Mouse (Mus musculus) olfactory bulb, adult 2 months (tissue): ENCODE measurements at regions not wholly inside any gene's neighbourhood (a gene's known extent, or its start where the extent isn't known, plus 50 kb on each side); places are given as distances from the start of the nearest gene placed in this dataset.

ENCODE experiments used
- H3K27ac ChIP-seq: fragments of 200-500 bp; 2 replicates; pipeline ENCODE4 v1.5.1; 2012; ENCODE audit warnings: low read depth, low read length; ENCODE audit not compliant: insufficient read depth
- H3K4me1 ChIP-seq: fragments of 200-500 bp; 2 replicates; pipeline ENCODE4 v1.6.1; 2012; ENCODE audit warnings: low read length; ENCODE audit not compliant: control insufficient read depth, insufficient read depth
- H3K4me3 ChIP-seq: fragments of 200-500 bp; 2 replicates; pipeline ENCODE4 v1.5.1; 2012; ENCODE audit warnings: mild to moderate bottlenecking, low read depth, low read length, moderate library complexity; ENCODE audit not compliant: insufficient read depth
- CTCF ChIP-seq: fragments of 200-500 bp; IDR thresholded peaks from 2 replicates; pipeline ENCODE4 v1.5.1; 2012; ENCODE audit warnings: low read depth, mild to moderate bottlenecking, low read length, moderate library complexity; ENCODE audit not compliant: insufficient read depth
- POLR2A ChIP-seq: fragments of 200-500 bp; IDR thresholded peaks from 2 replicates; pipeline ENCODE4 v1.6.1; 2012; ENCODE audit warnings: mild to moderate bottlenecking, low read depth, low read length, moderate library complexity; ENCODE audit not compliant: insufficient read depth
- WGBS: fragments of 180-500 bp; shearing (Covaris S2); methylation state at CpG from one replicate; pipeline ENCODE4 v1.1.7; 2018; 5-methylcytosine and 5-hydroxymethylcytosine counted together

DNA sequence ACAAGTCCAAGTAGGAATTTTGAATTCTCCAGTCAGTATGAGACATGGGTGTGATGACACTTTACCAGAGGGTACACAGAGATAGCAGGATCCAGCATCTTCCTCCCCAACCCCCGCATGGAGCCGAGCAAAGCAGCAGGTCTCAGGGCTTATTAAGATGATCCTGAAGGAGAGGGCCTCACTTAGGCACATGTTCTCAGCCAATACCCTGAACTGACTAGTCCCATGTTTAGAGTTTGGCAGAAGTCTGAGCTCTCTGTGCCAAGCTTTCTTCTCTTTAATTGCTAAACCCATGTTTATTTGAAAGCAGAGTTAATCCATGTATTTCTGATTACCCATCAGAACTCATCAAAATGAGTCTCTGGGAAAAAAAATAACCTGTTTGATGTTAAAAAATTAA, 402.0 kb downstream of the Atp6ap1l start:
- Histone ChIP-seq H3K4me1 (no peaks in the 10 kb centered on the region), H3K4me3 (no peak overlapping the region), H3K27ac (no peak overlapping the region)
- WGBS, result 62% methylated on average over 2 of the region's 2 CpGs
- TF ChIP-seq POLR2A, result no peak
- TF ChIP-seq CTCF, result no peak

DNA sequence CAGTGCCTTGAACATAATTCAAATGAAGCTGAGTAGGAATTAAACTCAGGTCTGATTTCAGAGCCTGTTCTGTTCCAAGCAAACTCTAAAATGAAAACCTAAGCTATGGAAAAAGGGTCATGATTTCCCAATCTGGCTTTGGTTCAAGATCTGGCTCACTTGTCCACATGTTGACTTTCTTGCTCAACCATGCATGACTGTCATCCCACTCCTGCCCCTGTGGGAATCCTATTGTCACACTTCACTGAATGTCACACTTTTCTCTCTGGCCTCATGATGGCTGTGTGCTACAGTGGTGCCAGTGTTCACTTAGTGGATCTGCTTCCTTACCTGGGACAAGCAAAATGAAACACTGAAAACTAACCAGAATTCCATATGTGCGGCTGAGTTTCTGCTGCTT, 403.0 kb downstream of the Atp6ap1l start:
- TF ChIP-seq POLR2A, result no peak
- no peak for TF ChIP-seq CTCF
- Histone ChIP-seq H3K4me3 (no peak overlapping the region), H3K4me1 (no peaks in the 10 kb centered on the region), H3K27ac (no peak overlapping the region)
- WGBS, result 86% methylated on average over 1 of the region's 1 CpGs

GRCm38 (mm10) chr13:90498978-90499377, 406.2 kb downstream of the Atp6ap1l start:
- WGBS, result 98% methylated on average over 3 of the region's 3 CpGs
- TF ChIP-seq CTCF (no peak), POLR2A (no peak)
- Histone ChIP-seq H3K4me1 (no peaks in the 10 kb centered on the region), H3K27ac (no peak overlapping the region), H3K4me3 (no peak overlapping the region)

DNA sequence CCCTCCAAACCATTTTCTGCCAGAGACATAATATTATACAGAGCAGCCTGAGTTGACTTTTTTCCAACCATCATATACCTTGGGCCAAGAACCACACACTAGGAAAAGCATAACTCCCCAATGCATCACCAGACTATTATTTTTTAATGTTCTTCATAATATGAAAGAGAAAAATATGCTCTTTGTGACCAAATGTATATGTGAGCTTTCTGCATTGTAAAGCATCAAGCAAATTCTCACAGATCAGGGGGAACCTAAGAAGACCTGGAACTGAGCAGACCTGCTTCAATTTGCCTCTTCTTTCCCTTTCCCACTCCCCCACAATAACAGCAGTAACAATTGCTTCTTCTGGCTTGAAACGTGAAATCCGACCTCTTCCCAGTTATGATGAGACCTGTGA, 407.6 kb downstream of the Atp6ap1l start:
- 69% methylated on average over 2 of the region's 2 CpGs for WGBS
- Histone ChIP-seq H3K4me1 (no peaks in the 10 kb centered on the region), H3K4me3 (no peak overlapping the region), H3K27ac (no peak overlapping the region)
- TF ChIP-seq CTCF (no peak), POLR2A (no peak)

GRCm38 (mm10) chr13:90493696-90494095, 404.3 kb upstream of the Xrcc4 start:
- WGBS, result 38% methylated on average over 1 of the region's 1 CpGs
- Histone ChIP-seq H3K4me1 (no peaks in the 10 kb centered on the region), H3K4me3 (no peak overlapping the region), H3K27ac (no peak overlapping the region)
- TF ChIP-seq CTCF (no peak), POLR2A (no peak)

GRCm38 (mm10) chr13:90490991-90491951, 401.9 kb upstream of the Xrcc4 start:
- Histone ChIP-seq H3K27ac (no peak overlapping the region), H3K4me1 (no peaks in the 10 kb centered on the region), H3K4me3 (no peak overlapping the region)
- WGBS, result 49% methylated on average over 8 of the region's 8 CpGs
- TF ChIP-seq CTCF (no peak), POLR2A (no peak)

GRCm38 (mm10) chr13:90480484-90480883, 391.1 kb upstream of the Xrcc4 start:
- Histone ChIP-seq H3K27ac (no peak overlapping the region), H3K4me3 (no peak overlapping the region), H3K4me1 (no peaks in the 10 kb centered on the region)
- TF ChIP-seq POLR2A (no peak), CTCF (no peak)
- 86% methylated on average over 4 of the region's 4 CpGs for WGBS

- H3K4me1 ChIP-seq, result no peaks in the 10 kb centered on the region
- 92% methylated on average over 2 of the region's 2 CpGs for WGBS
- no peak for TF ChIP-seq POLR2A
- TF ChIP-seq CTCF, result no peak
Observed at GRCm38 (mm10) chr13:90476880-90477279, 387.5 kb upstream of the Xrcc4 start.

DNA sequence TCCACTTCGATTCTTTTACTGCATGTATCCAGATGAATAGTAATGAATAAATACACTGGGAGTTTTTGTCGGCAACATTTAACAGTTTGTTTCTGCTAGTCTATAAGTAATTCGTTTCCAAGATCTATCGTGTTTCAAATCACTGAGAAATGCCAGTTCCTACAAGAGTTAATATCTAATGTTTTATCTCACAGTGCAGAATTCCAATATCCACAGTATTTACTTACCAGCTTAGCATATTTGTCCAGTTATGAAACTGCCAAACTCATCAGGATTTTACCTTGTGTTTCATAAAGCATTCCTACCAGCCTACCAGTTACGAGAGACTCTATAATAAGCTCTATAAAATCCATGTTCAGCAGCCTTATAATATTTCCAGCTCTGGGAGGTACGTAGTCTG, 385.1 kb upstream of the Xrcc4 start:
- 86% methylated on average over 6 of the region's 6 CpGs for WGBS
- TF ChIP-seq CTCF (no peak), POLR2A (no peak)
- no peak overlapping the region for H3K4me3 ChIP-seq
- no peak overlapping the region for H3K27ac ChIP-seq
- H3K4me1 ChIP-seq, result no peaks in the 10 kb centered on the region

More at GRCm38 (mm10) chr13:90476880-90477279, 387.5 kb upstream of the Xrcc4 start:
- H3K4me3 ChIP-seq, result no peak overlapping the region
- no peak overlapping the region for H3K27ac ChIP-seq

- Histone ChIP-seq H3K27ac (no peak overlapping the region), H3K4me1 (no peaks in the 10 kb centered on the region), H3K4me3 (no peak overlapping the region)
- TF ChIP-seq POLR2A (no peak), CTCF (no peak)
Observed at GRCm38 (mm10) chr13:90474053-90474452, 384.6 kb upstream of the Xrcc4 start.
